Mouse (Mus musculus): Measurements from ENCODE around the gene Upk3bl.

Upk3bl gene

DNA sequence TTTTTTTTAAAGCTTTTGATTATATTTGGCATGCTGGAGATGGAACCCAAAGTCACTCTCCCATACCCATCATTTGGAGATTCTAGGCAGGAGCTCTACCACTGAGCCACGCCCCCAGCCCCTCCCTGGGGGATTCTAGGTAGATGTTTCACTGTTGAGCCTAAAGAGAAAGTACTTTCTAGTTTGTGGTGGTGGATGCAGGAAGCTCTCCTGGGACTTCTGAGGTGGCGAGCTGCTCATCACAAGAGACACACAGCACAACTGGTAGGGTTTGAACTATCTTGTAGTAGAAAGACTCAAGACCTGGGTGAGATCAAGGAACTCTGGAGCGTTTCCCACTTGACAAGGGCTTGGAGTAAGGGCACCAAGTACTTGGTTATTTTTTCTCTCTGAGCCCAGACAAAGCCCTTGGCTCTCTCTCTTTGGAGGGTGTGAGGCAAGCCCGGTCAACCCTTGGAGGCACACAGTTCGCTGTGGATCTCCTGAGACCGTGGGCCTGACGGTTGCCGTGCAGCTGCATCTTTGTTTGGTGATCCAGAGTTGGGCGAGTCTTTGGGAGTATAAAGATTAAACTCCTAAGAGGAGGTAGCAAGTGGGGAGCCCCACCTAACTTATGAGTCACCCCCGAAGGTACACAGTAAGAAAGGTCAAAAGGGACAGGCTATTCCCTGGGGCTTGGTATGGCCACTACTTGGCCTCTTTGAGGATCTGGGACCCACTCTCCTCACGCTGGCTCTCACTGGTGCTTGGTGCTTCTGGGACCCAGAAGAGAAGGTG lies at the start of gene Upk3bl:
Gene Upk3bl, plus strand, starts transcription at position 192 of the 777 bp plus-strand sequence.
- DNase-seq (ENCODE audit: low spot score in 2 of 2) = no peak

DNA sequence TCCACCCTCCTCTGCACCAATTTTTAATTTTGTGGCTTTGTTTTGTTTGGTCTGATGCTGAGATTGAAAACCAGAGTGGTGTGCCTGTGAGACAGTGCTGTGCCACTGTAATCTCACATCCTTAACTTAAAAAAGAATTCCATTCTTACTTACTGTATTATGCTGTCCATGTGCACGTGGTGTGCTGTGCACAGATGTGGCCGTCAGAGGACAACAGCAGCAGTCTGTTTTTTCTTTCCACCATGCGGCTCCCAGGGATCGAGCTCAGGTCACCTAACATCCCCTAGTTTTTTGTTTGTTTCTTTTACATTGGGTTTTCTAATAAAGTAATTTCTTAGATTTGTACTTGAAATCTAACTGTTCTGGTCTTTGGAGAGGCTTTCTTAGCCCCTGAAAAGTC lies 49.8 kb upstream of the Upk3bl start:
- no peak for DNase-seq (ENCODE audit: low spot score in 2 of 2)

DNA sequence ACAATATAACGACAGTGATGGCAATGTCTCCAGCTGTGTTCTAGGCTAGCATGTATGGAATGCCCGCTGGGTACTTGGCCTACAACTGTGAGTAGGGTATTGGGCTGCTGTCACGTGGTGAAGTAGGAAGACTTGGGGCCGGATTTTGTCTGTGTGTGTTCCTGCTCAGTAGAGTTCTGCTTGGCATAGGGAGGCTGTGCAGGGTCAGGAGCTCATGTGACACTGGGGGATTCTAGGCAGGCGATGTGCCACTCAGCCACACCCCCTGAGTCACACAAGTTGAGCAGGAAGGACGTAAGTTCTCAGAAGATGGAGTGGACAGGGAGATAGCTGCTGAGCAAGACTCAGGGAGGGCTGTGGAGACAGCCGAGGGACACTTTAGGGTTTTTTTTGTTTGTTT lies 46.5 kb upstream of the Upk3bl start:
- DNase-seq (ENCODE audit: low spot score in 2 of 2) = no peak

DNA sequence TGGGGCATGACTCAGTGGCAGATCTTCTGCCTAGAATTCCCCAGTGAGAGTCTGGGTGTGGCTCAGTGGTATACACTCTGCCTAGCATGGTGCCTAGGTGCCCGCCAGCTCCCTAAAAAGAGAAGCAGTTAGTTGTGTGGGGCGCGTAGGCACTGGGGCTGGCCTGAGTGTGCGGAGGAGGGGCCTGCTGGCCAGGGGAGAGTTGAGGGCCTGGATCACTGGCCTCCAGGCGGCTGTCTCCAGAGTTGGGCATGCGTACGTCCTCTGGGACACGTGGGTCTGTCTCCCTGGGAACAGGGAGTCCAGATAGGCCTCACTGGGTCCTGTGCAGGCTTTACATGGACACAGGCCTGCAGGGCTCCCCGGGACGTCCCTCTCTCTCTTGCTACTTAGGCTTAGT lies 39.4 kb upstream of the Upk3bl start:
- DNase-seq (ENCODE audit: low spot score in 2 of 2) = no peak

DNA sequence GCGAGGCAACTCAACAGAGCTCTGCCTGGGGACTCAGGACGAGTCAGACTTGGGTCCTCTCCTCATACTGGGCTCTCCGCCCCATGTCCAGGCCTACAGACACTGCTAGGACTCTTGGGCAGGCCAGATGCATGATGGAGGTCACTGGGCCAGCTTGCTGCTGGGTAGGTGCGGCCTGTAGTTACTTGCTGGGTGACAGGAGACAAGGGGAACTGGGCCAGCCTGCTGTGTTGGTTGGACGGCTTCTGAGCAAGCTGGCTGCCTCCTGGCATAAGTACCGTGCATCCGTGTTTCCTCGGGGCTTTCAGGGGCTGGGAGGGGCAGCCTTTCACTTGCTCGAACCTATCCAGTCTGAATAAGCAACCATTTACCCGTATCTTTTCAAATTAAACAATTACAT lies 38.7 kb upstream of the Upk3bl start:
- DNase-seq (ENCODE audit: low spot score in 2 of 2) = no peak

DNA sequence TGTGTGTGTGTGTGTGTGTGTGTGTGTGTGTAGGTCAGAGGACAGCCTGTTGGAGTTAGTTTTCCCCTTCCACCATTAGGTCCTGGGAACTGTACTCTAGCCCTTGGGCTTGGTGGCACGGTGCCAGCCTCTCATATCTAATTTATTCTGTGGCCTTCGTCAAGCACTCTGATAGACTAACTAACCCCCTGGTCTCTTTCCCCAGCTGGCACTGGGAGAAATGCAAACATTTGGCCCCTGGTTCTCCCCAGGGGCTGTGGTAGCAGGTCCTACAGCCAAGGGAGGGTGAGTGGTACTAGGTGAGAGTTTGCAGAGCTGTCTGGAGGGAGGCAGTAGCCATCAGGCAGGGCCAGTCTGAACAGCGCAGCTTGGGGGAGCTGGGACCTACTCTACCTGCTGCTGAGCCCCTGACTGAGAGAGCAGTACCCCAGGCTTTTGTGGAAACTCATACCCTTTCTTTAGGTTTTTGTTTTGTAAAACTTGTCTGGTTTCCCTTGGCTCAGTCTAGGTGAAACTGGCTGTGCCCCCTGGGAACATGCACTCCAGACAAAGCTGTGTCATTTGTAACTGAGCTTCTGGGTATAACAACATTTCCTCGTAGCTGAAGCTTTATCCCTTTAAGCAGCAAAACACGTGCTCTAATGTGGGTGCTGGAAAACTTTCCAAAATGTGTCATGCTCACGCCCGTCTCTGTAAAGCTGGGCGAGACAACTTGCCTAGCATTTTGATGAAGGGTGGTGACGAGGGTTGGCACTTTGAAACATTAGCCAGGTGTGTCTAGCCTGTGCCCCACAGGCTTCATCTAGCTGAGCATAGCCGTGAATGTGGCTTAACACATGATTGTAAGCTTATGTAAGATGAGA lies 38.0 kb upstream of the Upk3bl start:
- no peak for DNase-seq (ENCODE audit: low spot score in 2 of 2)

DNA sequence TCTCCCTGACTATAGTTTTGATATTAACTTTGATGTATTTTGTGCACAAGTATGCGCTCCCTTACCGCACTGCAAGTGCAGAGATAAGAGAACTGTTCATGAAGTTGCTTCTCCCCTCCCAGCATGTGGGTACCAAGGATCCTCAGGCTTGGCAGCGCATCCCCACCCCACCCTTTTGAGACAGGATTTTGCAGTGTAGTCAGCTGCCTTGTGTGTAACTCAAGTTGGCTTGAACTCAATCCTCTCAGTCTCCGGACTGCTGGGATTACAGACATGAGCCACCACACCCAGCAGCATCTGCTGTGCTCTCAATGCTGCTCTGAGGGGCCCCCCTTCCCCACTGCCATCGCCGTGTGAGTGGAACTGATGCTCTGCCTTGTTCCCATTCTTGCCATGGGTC lies 37.0 kb upstream of the Upk3bl start:
- DNase-seq (ENCODE audit: low spot score in 2 of 2) = no peak

DNA sequence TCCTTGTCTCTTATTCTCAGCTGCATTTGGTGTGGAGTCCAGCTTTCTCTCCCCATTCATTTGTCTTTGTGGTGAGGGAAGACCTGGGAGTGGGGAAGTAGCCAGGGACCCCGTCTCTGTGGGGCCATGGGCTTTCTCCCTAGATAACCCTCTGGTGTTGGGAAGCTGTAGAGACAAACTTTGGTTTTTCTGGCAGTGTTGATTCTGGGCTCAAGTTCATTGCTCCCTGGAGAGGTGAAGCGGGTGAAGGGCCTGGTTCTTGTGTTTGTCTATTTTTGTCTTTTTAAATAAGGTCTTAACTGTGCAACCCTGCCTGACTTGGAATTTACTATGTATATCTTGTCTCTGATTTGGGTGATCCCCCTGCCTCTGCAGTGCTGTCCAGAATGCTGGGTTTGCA lies 35.6 kb upstream of the Upk3bl start:
- no peak for DNase-seq (ENCODE audit: low spot score in 2 of 2)

DNA sequence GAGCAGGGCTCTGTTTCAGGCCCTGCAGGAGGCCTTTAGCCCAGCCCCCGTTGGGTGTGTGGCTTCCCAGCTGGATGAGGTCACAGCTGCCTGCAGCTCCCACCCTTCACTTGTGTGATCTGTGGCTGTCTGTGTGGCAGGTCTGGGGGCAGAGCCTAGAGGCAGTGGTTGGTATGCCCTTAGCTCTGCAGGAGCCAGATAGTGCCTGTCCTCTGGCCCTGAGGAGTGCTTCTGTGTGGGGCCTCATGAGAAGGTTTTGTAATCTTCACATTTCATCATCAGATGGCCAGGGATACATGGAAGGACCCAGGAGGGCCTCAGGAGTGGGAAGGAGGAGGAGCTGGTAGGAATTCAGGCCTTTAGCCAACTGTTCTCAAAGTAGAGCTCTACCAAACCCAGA lies 34.4 kb upstream of the Upk3bl start:
- no peak for DNase-seq (ENCODE audit: low spot score in 2 of 2)

DNA sequence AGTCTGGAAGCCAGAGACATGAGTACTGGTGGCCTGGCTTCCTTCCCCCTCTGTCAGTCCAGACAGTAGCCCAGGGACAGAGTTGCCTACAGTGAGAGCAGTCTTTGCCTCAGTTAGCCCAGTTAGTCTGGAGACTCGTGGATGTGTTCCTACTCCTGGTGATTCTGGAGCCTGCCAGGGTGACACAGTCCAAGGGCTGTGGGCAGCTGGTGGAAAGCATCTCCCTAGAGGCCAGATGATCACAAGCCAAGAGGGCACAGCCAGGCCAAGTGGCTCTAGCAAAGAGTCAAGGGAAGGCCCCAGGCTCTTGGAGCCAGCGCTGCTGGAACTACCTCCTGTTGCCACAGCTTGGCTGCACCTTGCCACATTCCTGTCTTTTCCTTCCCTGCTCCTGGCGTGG lies 28.6 kb upstream of the Upk3bl start:
- no peak for DNase-seq (ENCODE audit: low spot score in 2 of 2)

DNA sequence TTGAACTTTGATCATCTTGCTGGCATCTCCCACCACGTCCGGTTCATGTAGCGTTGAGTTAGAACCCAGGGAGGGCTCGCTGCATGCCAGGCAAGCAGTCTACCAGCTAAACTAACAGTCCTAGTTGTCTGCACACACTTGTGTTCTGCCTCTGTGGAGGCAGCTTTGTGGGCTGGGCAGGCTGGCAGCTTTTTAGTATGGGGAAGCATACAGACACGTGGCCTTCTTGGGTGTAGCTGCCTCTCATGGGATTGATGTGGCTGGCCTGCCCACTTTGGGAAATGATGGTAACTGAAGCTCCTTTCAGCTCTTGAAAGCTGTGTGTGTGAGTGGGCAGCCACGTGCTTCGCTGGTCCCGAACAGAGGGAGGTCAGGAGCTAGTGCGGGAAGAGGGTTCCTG lies 27.4 kb upstream of the Upk3bl start:
- DNase-seq (ENCODE audit: low spot score in 2 of 2) = no peak

DNA sequence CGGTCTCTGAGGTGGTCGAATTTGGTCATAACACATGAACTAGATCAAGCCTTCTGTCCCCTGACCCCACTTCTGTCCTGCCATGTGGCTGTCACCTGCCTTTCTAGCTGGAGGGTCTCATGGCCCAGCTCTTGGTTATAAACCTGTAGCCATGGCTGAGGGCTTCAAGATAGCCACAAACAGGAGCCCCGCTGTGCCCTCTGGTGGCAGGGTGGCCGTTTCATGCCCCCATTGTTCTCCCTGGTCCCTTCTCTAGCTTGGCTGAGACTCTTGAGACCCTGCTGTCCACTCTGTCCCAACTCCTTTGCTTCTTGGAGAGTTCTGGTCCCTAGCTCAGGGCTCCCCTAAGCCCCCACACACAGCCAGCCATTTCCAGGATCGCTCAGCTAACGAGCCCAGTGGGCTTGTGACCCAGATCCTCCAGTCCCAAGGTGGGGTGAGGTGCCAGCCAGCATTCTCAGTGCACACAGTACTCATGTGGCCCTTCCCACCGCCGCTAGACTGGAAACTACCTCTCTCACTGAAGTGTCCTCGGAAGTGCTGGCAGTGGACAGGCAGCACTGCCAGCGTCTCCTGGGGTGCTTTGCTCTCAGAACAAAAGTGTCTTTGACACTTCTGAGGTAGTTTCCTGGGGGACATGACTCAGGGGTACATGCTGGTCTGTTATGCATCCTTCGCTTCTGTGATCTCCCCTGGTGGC lies 26.5 kb upstream of the Upk3bl start:
- no peak for DNase-seq (ENCODE audit: low spot score in 2 of 2)

DNA sequence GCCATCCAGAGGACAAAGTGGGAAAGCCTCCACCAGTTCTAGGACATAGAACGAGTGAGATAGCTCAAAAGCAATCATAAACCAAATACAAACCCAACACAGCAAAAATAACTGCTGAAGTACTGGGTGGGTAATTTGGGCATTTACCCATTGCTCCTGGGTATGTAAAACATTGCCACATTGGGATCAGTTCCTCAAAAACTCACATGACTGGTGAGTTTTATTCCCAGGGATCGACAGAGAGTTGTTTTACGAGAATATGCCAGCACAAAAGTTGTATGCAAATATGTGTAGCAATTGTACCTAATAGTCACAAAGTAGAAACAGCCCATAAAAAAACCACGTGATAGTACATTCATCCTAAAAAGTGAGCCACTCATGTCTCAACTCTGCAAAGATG lies 19.4 kb upstream of the Upk3bl start:
- DNase-seq (ENCODE audit: low spot score in 2 of 2) = no peak

DNA sequence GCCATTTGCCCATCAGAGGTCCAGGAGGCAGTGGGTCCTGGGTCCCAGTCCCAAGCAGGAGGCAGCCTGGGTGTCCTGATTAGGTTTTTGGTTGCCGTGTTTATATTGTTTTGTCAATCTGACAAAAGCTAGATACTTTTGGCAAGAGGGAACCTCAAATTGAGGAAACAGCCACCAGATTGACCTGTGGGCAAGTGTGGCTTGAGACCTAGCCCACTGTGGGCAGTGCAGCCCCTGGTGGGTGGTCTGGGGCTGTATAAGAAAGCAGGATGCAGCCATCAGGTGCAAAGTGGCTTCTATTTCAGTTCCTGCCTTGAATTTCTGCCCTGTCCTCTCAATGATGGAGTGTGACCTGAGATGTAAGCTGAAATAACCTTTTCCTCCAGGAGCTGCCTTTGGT lies 19.0 kb upstream of the Upk3bl start:
- no peak for DNase-seq (ENCODE audit: low spot score in 2 of 2)

DNA sequence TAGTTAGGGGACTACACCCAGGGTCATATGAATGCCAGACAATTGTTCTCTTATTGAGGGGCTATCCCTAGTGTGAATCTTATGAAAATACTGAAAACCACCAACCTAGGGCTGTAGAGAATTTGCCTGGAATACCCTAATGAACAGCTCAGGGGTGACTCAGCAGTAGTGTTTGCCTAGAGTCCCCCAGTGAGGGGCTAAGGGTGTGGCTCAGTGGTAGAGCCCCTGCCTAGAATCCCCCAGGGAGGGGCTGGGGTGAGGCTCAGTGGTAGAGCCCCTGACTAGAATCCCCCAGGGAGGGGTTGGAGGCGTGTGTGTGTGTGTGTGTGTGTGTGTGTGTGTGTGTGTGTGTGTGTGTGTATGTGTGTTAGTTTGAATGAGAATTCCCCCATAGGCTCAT lies 17.6 kb upstream of the Upk3bl start:
- DNase-seq (ENCODE audit: low spot score in 2 of 2) = no peak

DNA sequence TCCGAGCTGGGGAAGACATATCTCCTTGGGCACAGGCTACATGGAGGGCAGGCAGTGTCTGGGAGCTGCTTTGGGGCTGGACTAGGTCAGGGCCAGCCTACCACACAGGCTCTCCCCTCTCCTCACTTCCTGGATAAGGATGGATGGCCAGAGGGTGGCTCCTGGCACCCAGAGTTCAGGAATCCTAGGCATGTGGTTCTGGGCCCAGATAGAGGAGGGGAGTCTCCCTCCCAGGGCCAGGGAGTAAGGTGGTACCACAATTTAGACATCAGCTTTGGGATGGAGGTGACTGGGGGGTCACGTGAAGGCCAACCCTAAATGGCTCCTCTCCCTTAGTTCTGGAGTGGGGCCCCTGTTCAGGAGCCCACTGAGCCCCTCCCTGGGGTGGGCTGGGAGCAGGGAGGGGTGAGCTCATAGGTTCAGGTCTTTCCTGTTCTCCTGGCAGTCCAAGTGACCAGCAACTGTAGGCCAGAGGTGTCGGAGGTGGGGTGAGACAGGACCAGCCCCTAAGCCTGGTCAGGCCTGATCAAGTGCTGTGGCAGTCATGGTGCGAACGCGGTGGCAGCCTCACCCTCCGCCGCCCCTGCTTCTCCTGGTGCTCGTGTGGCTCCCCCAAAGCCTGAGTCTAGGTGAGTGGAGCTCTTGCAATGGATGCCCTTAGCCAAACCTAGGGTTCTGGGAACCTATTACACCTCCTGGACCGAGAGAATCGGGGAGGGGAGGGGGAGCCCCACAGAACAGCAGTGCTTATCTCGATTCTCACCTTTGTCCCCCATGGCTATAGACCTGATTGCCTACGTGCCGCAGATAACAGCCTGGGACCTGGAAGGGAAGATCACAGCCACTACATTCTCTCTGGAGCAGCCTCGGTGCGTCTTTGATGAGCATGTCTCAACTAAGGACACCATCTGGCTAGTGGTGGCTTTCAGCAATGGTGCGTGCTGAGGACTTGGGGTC lies 15.8 kb upstream of the Upk3bl start, which contains the start of gene Upk3b:
Gene Upk3b, plus strand, starts transcription at position 239 of the 957 bp plus-strand sequence.
- no peak for DNase-seq (ENCODE audit: low spot score in 2 of 2)

DNA sequence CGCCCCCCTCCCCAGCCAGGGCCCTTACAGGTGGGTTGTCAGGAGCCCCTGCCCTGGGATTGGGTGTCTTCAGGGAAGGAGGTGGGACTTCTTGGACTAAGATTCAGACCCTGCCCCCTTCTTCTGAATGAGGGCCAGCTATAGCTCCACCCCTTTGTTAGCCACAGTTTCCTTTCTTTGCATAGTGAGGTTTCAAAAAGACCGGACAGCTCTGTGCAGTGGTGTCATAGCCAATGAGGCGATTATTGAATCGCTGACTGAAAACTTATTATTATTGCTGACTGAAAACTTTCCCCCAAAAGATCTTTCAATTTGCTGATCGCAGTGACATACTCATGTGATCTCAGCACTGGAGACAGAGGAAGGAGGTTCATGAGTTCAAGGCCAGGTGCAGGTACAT lies 14.1 kb upstream of the Upk3bl start:
- DNase-seq (ENCODE audit: low spot score in 2 of 2) = no peak

DNA sequence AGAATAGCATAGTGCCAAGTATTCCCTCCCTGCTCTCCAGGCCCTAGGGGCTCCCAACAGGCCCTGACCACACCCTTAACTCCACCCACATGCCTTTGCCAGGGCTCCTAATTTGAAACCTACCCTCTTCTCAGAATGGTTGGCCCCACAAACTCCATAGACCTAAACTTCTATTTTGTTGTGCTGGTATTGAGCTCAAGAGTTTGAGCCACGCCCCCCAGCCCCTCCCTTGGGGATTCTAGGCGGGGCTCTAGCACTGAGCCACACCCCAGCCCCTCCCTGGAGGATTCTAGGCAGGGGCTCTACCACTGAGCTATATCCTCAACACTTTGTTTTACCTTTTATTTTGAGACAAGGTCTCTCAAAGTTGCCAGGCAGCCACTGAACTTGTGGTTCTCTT lies 13.0 kb upstream of the Upk3bl start:
- DNase-seq (ENCODE audit: low spot score in 2 of 2) = no peak

DNA sequence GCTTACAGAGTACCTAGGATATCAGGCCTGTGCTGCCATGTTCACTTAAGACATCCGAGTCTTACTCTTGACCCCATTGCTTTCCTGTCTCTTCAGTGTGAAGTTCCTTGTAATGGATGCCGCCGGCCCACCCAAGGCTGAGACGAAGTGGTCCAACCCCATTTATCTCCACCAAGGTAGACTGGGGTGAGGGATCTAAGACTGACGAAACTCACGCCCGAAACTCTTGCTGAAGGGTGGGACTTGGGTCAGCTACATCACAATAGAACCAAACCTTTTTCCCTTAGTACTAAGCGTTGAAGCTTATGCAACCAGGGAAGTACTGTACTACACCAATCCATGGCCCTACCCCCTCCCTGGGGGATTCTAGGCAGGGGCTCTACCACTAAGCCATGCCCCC lies 12.6 kb upstream of the Upk3bl start:
- DNase-seq (ENCODE audit: low spot score in 2 of 2) = no peak

DNA sequence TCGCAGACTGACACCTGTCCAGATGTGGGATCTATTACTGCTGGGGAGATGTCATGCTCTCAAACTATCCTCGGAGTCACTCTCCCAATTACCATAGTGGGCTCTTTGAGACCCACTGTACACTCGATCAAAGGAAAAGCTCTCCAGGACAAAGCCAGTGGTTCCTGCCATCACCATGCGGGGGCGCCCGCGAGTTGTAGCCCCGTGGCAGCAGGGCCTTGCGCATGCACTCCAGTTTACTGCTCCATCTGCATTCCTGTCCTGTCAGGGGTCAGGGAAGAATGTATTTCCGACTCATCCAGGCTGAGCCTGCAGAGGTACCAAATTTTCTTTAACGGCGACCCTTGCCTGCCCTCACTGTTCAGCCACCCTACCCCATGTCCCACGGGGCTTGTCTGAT lies 9.4 kb upstream of the Upk3bl start:
- DNase-seq (ENCODE audit: low spot score in 2 of 2) = no peak

DNA sequence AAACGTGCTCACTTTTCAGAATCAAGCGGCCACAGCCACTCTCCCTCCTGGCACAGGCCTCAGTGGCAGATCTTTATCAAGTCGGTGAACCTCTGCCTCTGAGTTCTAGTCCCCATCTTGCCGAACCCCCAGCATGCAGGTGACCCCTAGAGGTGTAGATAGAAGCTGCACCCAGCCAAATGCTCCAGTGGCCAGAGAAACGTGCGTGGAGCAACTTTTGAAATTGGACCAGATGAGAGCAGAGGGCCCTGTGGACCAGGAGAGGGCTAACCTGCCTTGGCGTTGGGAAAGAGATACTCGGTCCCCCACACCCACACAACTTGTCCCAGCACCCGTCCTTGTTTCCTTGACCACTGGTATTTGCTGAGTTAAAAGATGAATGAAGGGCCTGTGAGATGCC lies 8.9 kb upstream of the Upk3bl start:
- no peak for DNase-seq (ENCODE audit: low spot score in 2 of 2)
